Mouse (Mus musculus) G1E (cell line): ENCODE data around the gene Tnnt2. TPM values are rescaled to one million over a fixed set of nuclear protein-coding genes. Genes with fewer than 3 reads are reported as not detected.

Experiments used
- ATAC-seq: 2 replicates; pipeline ENCODE4 v1.8.0; 2016; ENCODE audit warnings: mild to moderate bottlenecking; ENCODE audit not compliant: insufficient number of reproducible peaks, poor library complexity, low FRiP score, severe bottlenecking; ENCODE audit errors: extremely low read depth
- DNase-seq: peaks from one replicate; pipeline ENCODE4 v3.0.0; 2012; ENCODE audit warnings: low spot score
- H3K27me3 ChIP-seq: 2 replicates; pipeline ENCODE4 v1.6.1; 2012; ENCODE audit warnings: mild to moderate bottlenecking, low read length, inconsistent platforms; ENCODE audit not compliant: insufficient read depth
- H3K36me3 ChIP-seq: replicated peaks from 2 replicates; pipeline ENCODE3; 2012; ENCODE audit warnings: mild to moderate bottlenecking, inconsistent platforms
- H3K4me1 ChIP-seq: 2 replicates; pipeline ENCODE4 v1.6.1; 2012; ENCODE audit warnings: low read depth, low read length, inconsistent platforms, mixed read lengths; ENCODE audit not compliant: insufficient read depth
- H3K4me3 ChIP-seq: 2 replicates; pipeline ENCODE4 v1.5.1; 2012; ENCODE audit warnings: low read depth, mild to moderate bottlenecking, inconsistent platforms, low read length, moderate library complexity, mixed read lengths
- H3K9me3 ChIP-seq: replicated peaks from 2 replicates; pipeline ENCODE4 v1.6.1; 2012; ENCODE audit warnings: inconsistent platforms
- CTCF ChIP-seq: IDR thresholded peaks from 2 replicates; pipeline ENCODE4 v1.5.1; 2012; ENCODE audit warnings: low read depth, low read length, inconsistent platforms, mixed read lengths
- GATA1 ChIP-seq: IDR thresholded peaks from 2 replicates; pipeline ENCODE4 v1.6.1; 2012; ENCODE audit warnings: borderline replicate concordance, low read length, inconsistent platforms, mixed read lengths
- GATA2 ChIP-seq: IDR thresholded peaks from 2 replicates; pipeline ENCODE4 v1.6.1; 2012; ENCODE audit warnings: low read depth, low read length, inconsistent platforms, borderline replicate concordance
- POLR2AphosphoS5 ChIP-seq: IDR thresholded peaks from 2 replicates; pipeline ENCODE4 v1.6.1; 2012; ENCODE audit warnings: low read depth, low read length, inconsistent platforms; ENCODE audit not compliant: insufficient replicate concordance
- TAL1 ChIP-seq: conservative IDR thresholded peaks from 2 replicates; pipeline ENCODE4 v1.6.1; 2012; ENCODE audit warnings: low read depth, low read length, inconsistent platforms, mixed read lengths
- polyA plus RNA-seq: library from polyadenylated mRNA; stranded (reverse); fragments of >175 nt; gene quantifications from 2 replicates; pipeline ENCODE4 v1.2.3, GENCODE M21; 2012
- total RNA-seq, 2 experiments: library from RNA; stranded (forward) in 1 of 2; stranded (reverse) in 1 of 2; fragments of 200-1000 nt in 1 of 2; fragments of >200 nt in 1 of 2; fragmentation: Nextera tagmentation in 1 of 2; gene quantifications; 2 replicates each; pipeline ENCODE4 v1.2.3; 2014 to 2017

Gene Tnnt2
- total and polyA plus RNA-seq, 3 experiments, result 0.38 TPM; not detected in 2

DNA sequence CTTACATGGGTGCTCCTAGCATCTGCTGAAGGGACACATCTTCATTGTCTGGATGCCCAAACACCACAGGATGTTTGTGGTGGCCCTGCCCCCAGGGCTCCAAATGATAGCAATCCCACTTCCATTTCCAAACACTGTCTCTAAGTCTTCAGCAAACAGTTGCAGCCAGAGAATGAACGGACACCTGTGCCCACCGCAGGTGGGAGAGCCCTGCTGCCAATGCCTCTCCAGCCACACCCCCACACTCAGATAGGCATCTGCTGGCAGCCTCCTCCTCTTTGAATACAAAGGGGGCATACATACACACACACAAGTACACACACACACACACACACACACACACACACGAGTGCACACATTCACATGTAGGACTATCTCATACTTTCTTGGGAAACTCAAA is 57.2 kb downstream of the Tnnt2 start:
- no peaks in the 10 kb centered on the region for H3K36me3 ChIP-seq
- DNase-seq (no peak), ATAC-seq (no peak)
- TF ChIP-seq GATA2 (no peak), TAL1 (no peak), GATA1 (no peak), POLR2AphosphoS5 (no peak), CTCF (no peak)
- H3K4me3 ChIP-seq, result no peak overlapping the region
- H3K9me3 ChIP-seq, result no peaks in the 10 kb centered on the region
- H3K4me1 ChIP-seq, result no peaks in the 10 kb centered on the region
- peaks cover 60% of the 10 kb centered on the region for H3K27me3 ChIP-seq

DNA sequence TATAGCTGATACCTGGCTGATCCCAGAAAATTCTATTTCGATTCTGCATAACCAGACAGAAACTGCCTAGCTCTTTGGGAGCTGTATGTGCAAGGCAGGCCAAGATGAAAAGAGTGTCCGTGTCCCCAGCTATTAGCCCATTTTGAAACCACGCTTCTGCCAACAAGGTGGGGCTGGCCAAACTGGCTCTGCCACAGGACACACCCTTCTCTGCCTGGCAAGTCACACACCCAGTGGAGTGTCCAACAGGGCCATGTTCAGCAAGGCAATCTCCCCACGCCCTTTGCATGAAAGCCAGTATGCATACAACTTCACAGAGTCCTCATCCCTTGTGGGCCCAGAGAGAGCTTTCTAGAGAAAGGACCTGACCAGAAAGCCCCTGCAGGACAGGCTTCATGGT is 59.2 kb downstream of the Tnnt2 start:
- Histone ChIP-seq H3K4me1 (no peaks in the 10 kb centered on the region), H3K36me3 (no peaks in the 10 kb centered on the region), H3K27me3 (peaks cover 66% of the 10 kb centered on the region), H3K9me3 (no peaks in the 10 kb centered on the region), H3K4me3 (no peak overlapping the region)
- ATAC-seq, result no peak
- no peak for TF ChIP-seq TAL1
- no peak for TF ChIP-seq GATA2
- no peak for TF ChIP-seq GATA1
- TF ChIP-seq CTCF, result no peak
- DNase-seq, result no peak

DNA sequence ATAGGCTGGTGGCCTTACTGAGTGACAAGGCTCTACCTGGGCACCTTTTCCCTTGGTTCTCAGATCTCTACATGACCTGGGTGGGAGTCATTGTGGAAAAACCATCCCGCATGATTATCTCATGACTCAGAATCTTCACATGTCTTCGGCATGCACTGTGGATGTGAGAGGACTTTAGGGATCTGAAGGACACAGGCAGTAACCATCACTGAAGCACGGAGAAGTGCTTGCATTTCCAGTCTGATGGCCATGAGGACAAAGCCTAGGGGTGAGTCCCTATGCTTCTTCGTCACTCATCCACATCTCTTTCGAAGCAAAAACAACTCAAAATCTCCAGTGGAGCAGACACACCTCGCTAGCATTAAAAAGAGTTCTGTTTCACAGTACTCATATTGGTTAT is 63.1 kb downstream of the Tnnt2 start:
- H3K4me3 ChIP-seq, result no peak overlapping the region
- DNase-seq, result no peak
- TF ChIP-seq TAL1 (no peak), GATA1 (no peak), CTCF (no peak), POLR2AphosphoS5 (no peak), GATA2 (no peak)
- peaks cover 67% of the 10 kb centered on the region for H3K27me3 ChIP-seq
- ATAC-seq, result no peak
- H3K9me3 ChIP-seq, result no peaks in the 10 kb centered on the region
- H3K36me3 ChIP-seq, result no peaks in the 10 kb centered on the region
- H3K4me1 ChIP-seq, result no peaks in the 10 kb centered on the region

DNA sequence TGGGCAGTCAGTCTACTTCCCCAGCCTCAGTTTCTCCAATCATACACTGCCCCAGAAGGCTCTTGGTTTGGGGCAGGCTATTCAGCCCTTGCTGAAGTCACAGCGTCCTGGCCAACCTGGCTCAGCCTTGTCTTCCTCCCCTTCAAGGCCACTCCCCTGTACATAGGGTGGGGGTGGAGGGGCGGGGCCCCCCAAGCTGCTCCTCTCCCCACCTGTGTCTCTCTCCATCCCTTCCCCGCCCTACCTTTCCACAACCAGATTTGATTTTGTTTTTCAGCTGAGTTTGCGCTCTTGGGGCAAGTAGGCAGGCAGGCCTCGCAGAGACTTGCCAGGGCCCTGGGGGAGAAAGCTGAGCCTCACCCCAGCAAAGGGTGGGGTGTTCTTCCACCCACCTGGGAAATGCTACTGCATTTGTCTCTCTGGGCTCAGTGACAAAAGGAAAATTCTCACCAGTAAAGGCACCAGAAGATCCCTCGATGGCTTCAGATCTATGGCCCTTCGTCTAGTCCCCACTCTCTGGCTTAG is 63.9 kb downstream of the Tnnt2 start:
- TF ChIP-seq TAL1 (no peak), POLR2AphosphoS5 (no peak), GATA2 (no peak), GATA1 (no peak), CTCF (no peak)
- Histone ChIP-seq H3K36me3 (no peaks in the 10 kb centered on the region), H3K9me3 (no peaks in the 10 kb centered on the region), H3K4me3 (no peak overlapping the region), H3K27me3 (peaks cover 63% of the 10 kb centered on the region), H3K4me1 (no peaks in the 10 kb centered on the region)
- ATAC-seq (no peak), DNase-seq (no peak)

Other genes starting within 250 kb of the Tnnt2 start
- not detected in 2 replicates for gene Nav1, start 229.1 kb upstream of the Tnnt2 start, total RNA-seq (2014; fragmentation: Nextera tagmentation)
- 0.22 and 0.35 TPM in 2 replicates for gene Nav1, start 229.1 kb upstream of the Tnnt2 start, total RNA-seq (2017)
- gene Nav1, start 229.1 kb upstream of the Tnnt2 start, polyA plus RNA-seq, result not detected in 2 replicates
- gene Csrp1, start 116.3 kb upstream of the Tnnt2 start, total RNA-seq (2014; fragmentation: Nextera tagmentation), result not detected in 2 replicates
- gene Csrp1, start 116.3 kb upstream of the Tnnt2 start, total RNA-seq (2017), result 0.29 and 0.38 TPM in 2 replicates
- gene Csrp1, start 116.3 kb upstream of the Tnnt2 start, polyA plus RNA-seq, result 0.05 and 0.06 TPM in 2 replicates
- not detected in 2 replicates for gene Phlda3, start 70.2 kb upstream of the Tnnt2 start, total RNA-seq (2014; fragmentation: Nextera tagmentation)
- 0.98 and 1.7 TPM in 2 replicates for gene Phlda3, start 70.2 kb upstream of the Tnnt2 start, total RNA-seq (2017)
- 5.2 and 5.4 TPM in 2 replicates for gene Phlda3, start 70.2 kb upstream of the Tnnt2 start, polyA plus RNA-seq
- gene Tnni1, start 56.9 kb upstream of the Tnnt2 start, total RNA-seq (2014; fragmentation: Nextera tagmentation), result not detected in 2 replicates
- 0.11 TPM in 1 of 2 replicates, not detected in the other for gene Tnni1, start 56.9 kb upstream of the Tnnt2 start, total RNA-seq (2017)
- 0.04 TPM in 1 of 2 replicates, not detected in the other for gene Tnni1, start 56.9 kb upstream of the Tnnt2 start, polyA plus RNA-seq
- not detected in 2 replicates for gene Lad1, start 17.8 kb upstream of the Tnnt2 start, total RNA-seq (2014; fragmentation: Nextera tagmentation)
- gene Lad1, start 17.8 kb upstream of the Tnnt2 start, total RNA-seq (2017), result 0.16 TPM in 1 of 2 replicates, not detected in the other
- gene Lad1, start 17.8 kb upstream of the Tnnt2 start, polyA plus RNA-seq, result not detected in 2 replicates
- not detected in 2 replicates for gene Pkp1, start 82.9 kb downstream of the Tnnt2 start, total RNA-seq (2014; fragmentation: Nextera tagmentation)
- gene Pkp1, start 82.9 kb downstream of the Tnnt2 start, total RNA-seq (2017), result under 0.01 and 0.05 TPM in 2 replicates
- gene Pkp1, start 82.9 kb downstream of the Tnnt2 start, polyA plus RNA-seq, result not detected in 2 replicates
- gene Igfn1, start 170.0 kb downstream of the Tnnt2 start, total RNA-seq (2014; fragmentation: Nextera tagmentation), result not detected in 2 replicates
- 0.06 and 0.11 TPM in 2 replicates for gene Igfn1, start 170.0 kb downstream of the Tnnt2 start, total RNA-seq (2017)
- gene Igfn1, start 170.0 kb downstream of the Tnnt2 start, polyA plus RNA-seq, result 0.02 TPM in 1 of 2 replicates, not detected in the other
- 52.9 and 78.3 TPM in 2 replicates for gene Tmem9, start 171.8 kb downstream of the Tnnt2 start, total RNA-seq (2014; fragmentation: Nextera tagmentation)
- 63.5 and 71.3 TPM in 2 replicates for gene Tmem9, start 171.8 kb downstream of the Tnnt2 start, total RNA-seq (2017)
- gene Tmem9, start 171.8 kb downstream of the Tnnt2 start, polyA plus RNA-seq, result 74.9 and 78.0 TPM in 2 replicates
- gene Ascl5, start 214.4 kb downstream of the Tnnt2 start, total RNA-seq (2014; fragmentation: Nextera tagmentation), result not detected in 2 replicates
- gene Ascl5, start 214.4 kb downstream of the Tnnt2 start, total RNA-seq (2017), result not detected in 2 replicates
- 0.25 TPM in 1 of 2 replicates, not detected in the other for gene Ascl5, start 214.4 kb downstream of the Tnnt2 start, polyA plus RNA-seq
- not detected in 2 replicates for gene Cacna1s, start 216.4 kb downstream of the Tnnt2 start, total RNA-seq (2014; fragmentation: Nextera tagmentation)
- under 0.01 and 0.11 TPM in 2 replicates for gene Cacna1s, start 216.4 kb downstream of the Tnnt2 start, total RNA-seq (2017)
- gene Cacna1s, start 216.4 kb downstream of the Tnnt2 start, polyA plus RNA-seq, result not detected in 2 replicates